Mouse (Mus musculus) CD4-positive, CD25-positive, alpha-beta regulatory T cell, adult 9 weeks (primary cell): Measurements from ENCODE around the gene Thoc6. TPM values are rescaled to one million over a fixed set of nuclear protein-coding genes. Genes with fewer than 3 reads are reported as not detected.

Experiments
- polyA plus RNA-seq: library from polyadenylated mRNA; unstranded; fragments of 100-300 nt; shearing (Covaris generic); gene quantifications from one replicate; pipeline ENCODE4 v1.2.1, GENCODE M21; 2017

The Thoc6 gene
- 33.0 TPM for polyA plus RNA-seq

GRCm38 (mm10) chr17:23673424-23674073 is at the start of gene Thoc6, which contains the start of gene Hcfc1r1:
Gene Thoc6, minus strand, starts transcription at chr17:23673882.
Gene Hcfc1r1, plus strand, starts transcription at chr17:23673596.

GRCm38 (mm10) chr17:23722376-23723125 is 48.9 kb upstream of the Thoc6 start, which contains the start of gene 1520401A03Rik:
Gene 1520401A03Rik, minus strand, starts transcription at chr17:23722783.

GRCm38 (mm10) chr17:23683856-23684672 is 10.4 kb upstream of the Thoc6 start, which contains the start of gene Cldn9:
Gene Cldn9, minus strand, starts transcription at chr17:23684026.

GRCm38 (mm10) chr17:23679127-23679835 is 5.6 kb upstream of the Thoc6 start, which contains the start of gene Cldn6:
Gene Cldn6, plus strand, starts transcription at chr17:23679249.

GRCm38 (mm10) chr17:23677236-23677679 is 3.6 kb upstream of the Thoc6 start, which contains the start of gene Tnfrsf12a:
Gene Tnfrsf12a, minus strand, starts transcription at chr17:23677468.

GRCm38 (mm10) chr17:23660117-23660875 is 13.4 kb downstream of the Thoc6 start, which contains the start of gene Bicdl2:
Gene Bicdl2, plus strand, starts transcription at chr17:23660506.

GRCm38 (mm10) chr17:23644613-23645495 is 28.8 kb downstream of the Thoc6 start, which contains the start of gene Mmp25:
Gene Mmp25, minus strand, starts transcription at chr17:23645277.

Other genes with a start within 250 kb of the Thoc6 start
- gene Vmn2r117, start 194.2 kb downstream of the Thoc6 start, polyA plus RNA-seq = not detected
- 12.3 TPM for gene Zfp213, start 109.6 kb downstream of the Thoc6 start, polyA plus RNA-seq
- gene Zfp13, start 74.4 kb downstream of the Thoc6 start, polyA plus RNA-seq = not detected
- 4.7 TPM for gene Zscan10, start 73.0 kb downstream of the Thoc6 start, polyA plus RNA-seq
- 0.40 TPM for gene Mmp25, start 28.6 kb downstream of the Thoc6 start, polyA plus RNA-seq
- not detected for gene Bicdl2, start 13.4 kb downstream of the Thoc6 start, polyA plus RNA-seq
- 73.0 TPM for gene Hcfc1r1, start 286 bp downstream of the Thoc6 start, polyA plus RNA-seq
- 14.9 TPM for gene Tnfrsf12a, start 3.6 kb upstream of the Thoc6 start, polyA plus RNA-seq
- not detected for gene Cldn6, start 5.4 kb upstream of the Thoc6 start, polyA plus RNA-seq
- gene Cldn9, start 10.1 kb upstream of the Thoc6 start, polyA plus RNA-seq = not detected
- not detected for gene 1520401A03Rik, start 48.9 kb upstream of the Thoc6 start, polyA plus RNA-seq
- 15.2 TPM for gene Pkmyt1, start 52.5 kb upstream of the Thoc6 start, polyA plus RNA-seq
- gene Paqr4, start 67.0 kb upstream of the Thoc6 start, polyA plus RNA-seq = 4.5 TPM
- gene Kremen2, start 72.0 kb upstream of the Thoc6 start, polyA plus RNA-seq = 5.8 TPM
- gene Flywch1, start 97.7 kb upstream of the Thoc6 start, polyA plus RNA-seq = 17.1 TPM
- gene Flywch2, start 112.2 kb upstream of the Thoc6 start, polyA plus RNA-seq = 5.2 TPM
- 338 TPM for gene Srrm2, start 116.7 kb upstream of the Thoc6 start, polyA plus RNA-seq
- 746 TPM for gene Elob, start 155.3 kb upstream of the Thoc6 start, polyA plus RNA-seq
- 1.2 TPM for gene Prss33, start 162.2 kb upstream of the Thoc6 start, polyA plus RNA-seq
- gene Prss32, start 170.0 kb upstream of the Thoc6 start, polyA plus RNA-seq = not detected
- 5.4 TPM for gene Prss41, start 170.3 kb upstream of the Thoc6 start, polyA plus RNA-seq
- not detected for gene Prss21, start 194.2 kb upstream of the Thoc6 start, polyA plus RNA-seq
- not detected for gene Dcpp1, start 207.0 kb upstream of the Thoc6 start, polyA plus RNA-seq
- gene Dcpp2, start 207.0 kb upstream of the Thoc6 start, polyA plus RNA-seq = not detected
- gene Dcpp3, start 243.6 kb upstream of the Thoc6 start, polyA plus RNA-seq = not detected